Mouse (Mus musculus) gastrocnemius, postnatal 10 days (tissue): Measurements from ENCODE around the gene Prkg1. TPM values are rescaled to one million over a fixed set of nuclear protein-coding genes. Genes with fewer than 3 reads are reported as not detected.

Experiments
- DNase-seq: peaks from one replicate; pipeline ENCODE4 v3.0.0; 2021; ENCODE audit warnings: mixed read lengths
- total RNA-seq, 2 experiments: library from RNA; stranded (reverse); gene quantifications; 2 replicates each; pipeline ENCODE4 v1.2.3; 2021

Prkg1 gene
- total RNA-seq, 2 experiments from 2014 or later, result 30.5 to 38.3 TPM

DNA sequence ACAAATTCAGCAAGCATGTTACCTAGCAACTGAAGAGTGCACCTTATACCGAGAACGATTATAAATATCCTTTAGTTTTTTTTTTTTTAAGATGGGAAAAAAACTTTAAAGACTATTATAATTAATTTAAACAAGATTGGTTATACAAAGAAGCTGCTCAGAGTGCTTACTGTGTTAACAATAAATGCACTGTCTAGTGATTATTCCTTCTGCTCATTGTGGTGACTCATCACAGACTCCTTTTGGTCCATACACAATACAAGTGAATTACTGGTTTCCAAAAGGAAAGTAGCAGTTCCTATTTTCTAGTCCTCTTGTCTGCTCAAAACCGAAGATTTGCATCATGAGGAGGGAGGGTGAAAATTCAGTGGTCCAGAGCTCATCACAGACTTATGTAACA lies 618.7 kb downstream of the Prkg1 start:
- DNase-seq, result no peak

DNA sequence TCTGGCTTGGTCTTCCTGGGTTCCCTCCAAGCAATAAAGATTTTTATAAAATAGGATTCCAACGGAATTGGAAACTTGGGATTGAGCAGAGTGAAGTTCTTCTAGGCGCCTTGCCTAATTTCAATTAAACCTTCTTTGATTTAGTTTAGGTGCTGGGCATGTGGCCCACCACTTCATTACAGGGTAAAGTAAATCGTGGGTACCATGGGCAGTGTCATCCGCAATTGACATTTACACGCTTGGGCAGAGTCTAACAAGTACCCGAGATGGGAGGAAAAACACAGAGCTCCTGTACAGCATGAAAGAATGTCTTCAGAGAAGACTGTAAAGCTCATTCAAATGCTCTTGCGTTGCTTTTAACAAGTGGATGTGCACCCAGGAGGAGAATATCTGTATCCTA lies 622.9 kb downstream of the Prkg1 start:
- DNase-seq, result no peak

DNA sequence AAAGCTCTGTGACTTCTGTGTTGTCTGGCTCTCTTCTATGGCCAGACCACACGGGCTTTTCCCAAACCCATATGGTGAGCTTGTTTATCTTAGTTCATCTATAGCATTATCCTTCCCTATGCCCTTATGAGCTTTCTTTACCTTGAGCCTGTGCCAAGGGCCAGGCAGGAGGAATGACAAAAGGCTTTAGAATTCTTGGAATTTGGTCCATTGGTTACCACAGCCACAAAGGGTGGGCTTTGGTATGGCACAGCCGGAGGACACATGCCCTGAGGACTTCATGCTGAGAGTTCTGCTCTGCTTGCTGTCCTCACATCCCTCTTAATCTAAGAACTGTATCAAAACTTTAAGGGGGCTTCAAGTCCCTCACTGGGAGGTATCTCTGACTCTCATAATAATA lies 628.5 kb downstream of the Prkg1 start:
- DNase-seq, result no peak

DNA sequence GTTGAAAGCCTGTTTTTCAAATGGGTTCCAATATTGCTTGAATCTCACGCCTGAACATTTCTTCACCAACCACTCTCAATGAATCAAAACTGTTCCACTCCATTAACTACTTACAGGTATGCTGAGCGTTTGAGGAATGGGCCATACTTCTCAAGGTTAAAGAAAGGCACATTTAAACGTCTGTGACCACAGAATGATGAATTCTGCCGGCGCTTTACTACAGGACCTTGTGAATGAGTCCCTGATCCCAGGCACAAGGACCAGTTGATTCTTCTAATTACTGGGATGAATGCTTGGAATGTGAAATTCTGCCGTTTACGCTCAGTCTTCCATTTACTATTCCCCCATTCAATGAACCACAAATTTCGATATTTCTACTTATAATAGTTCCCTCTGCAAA lies 632.2 kb downstream of the Prkg1 start:
- no peak for DNase-seq

DNA sequence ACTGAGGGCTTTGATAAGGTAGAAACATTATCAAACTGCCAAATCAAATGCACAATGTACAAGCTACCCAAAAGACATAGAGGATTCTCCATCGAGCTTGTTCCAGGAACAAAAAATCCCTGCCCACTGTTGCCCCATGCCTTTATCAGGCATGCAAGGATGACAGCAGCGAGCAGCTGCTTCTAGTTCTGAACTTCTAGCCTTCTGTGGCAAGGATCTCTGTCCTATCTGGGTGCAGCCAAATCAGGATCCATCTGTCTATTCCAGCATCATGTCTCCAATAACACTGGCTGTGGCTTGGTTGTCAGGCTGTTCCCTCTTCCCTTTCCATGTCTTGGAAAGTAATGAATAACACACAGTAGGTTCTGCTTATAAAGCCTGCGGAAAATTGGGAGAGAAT lies 640.2 kb downstream of the Prkg1 start:
- DNase-seq, result no peak

DNA sequence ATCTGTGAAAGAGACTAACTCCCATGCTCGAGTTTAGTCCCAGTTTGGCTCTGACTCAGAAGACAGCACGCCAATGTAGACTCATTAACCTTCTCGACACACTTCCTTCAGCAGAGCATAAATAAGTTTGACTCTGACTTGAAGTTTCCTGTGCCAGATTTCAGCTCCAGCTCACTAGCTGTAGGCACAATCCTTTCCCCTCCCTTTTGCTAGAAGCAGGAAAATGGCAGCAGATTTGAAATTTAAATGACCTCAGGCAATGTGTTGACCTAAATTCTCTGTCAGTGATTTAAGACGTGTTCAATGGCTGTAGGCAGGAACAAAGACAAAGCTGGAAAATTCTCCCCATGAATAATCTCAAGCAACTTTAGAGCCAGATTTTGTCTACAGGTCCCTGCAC lies 650.1 kb downstream of the Prkg1 start:
- DNase-seq, result no peak

DNA sequence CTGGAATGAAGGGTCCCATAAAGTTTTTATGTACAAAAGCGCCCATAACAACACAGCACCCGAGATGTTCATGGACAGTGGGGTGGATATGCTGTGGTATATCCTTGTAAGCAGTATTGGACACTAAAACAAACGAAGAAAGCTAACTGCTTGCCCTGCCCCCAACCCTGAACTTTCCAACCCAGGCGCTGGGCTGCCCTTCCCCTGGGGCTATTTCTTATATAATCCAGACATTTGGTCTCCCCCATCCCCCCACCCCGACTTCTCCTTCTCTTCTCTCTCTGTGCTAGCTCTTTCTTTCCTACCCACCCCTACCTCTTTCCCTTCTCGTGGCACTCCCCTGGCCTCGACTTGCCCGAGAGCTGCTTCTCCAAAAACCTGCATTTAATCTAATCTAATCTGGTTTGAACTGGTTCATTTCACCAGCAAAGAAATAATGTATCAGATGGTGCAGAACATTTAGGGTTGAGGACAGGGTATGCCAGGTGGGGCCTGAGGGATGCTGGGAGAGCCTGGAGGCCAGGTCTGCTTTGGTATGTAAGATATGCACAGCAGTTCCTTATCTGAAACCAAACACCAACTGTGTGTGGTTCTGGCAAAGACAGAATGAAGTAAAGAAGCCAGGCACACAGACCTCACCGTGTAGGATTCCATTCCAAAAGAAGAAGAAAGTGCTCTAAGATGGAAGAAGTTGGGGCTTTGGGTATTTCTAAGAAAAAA lies 657.8 kb downstream of the Prkg1 start:
- no peak for DNase-seq

DNA sequence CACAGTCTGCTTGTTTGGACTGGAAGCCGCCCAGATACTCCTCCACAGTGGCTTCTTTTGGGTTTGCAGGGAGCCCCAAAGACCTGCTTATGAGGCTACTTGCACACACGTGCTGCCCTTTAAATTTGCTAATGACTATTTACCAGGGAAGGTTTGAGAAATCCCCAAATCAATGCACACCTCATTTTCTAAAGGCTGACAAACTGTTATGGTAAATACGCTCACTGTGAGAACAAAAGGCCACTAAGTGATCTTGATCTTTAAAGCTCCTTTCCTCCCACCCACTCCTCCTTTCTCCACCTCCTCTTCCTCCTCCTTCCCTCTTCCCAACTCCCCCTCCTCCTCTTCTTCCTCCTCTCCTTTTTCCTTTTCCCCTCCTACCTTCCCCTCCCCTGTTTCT lies 658.8 kb downstream of the Prkg1 start:
- DNase-seq, result no peak

DNA sequence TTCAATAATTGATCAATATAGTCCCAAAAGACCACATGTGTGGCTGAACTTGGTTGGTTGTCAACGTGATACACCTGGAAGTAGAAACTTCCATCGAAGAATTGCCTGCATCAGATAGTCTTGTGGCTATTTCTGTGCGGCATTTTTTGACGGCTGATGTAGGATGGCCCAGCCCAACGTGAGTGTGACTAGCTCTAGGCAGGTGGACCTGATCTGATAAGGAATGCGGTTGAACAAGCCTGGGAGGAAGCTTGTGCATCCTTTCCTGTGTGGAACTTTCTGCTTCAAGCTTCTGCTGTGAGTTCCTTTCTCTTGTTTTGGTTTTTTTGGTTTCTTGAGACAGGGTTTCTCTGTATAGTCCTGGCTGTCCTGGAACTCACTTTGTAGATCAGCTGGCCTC lies 660.1 kb downstream of the Prkg1 start:
- DNase-seq, result no peak

DNA sequence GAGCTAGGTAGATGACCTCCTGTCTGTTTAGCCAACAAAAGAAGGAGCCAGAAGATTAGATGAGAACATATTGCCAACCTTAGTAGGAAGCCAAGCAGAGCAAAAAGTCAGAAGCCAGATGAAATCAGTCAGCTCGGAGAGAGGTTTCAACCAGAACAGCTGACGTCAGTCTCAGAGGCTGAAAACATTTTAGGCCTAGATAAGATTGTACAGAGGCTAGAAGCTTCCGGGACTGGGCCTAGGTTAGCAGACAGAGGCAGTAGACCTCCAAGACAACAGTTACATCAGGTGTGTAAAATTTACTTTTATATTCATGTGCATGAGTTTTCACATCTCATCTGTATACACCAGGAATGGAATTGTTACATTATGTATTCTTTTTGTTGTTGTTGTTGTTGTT lies 665.5 kb downstream of the Prkg1 start:
- no peak for DNase-seq

DNA sequence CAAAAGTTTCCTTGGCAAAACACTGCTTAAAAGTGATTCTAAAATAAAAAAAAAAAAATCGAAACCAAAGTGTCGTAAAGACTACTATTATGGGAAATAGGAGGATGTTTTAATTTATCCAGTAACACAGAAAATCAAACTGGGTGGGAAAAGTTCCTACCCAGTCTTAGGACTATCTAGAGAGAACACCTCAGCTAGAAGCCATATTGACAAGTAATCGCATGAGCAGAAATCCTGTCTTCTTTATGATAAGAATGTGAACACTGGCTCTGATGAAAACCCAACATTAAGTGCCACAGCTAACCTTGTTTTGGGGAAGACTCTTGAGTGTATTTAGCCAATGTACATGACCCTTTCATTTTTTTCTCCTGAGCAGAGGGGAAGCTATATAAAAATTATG lies 667.0 kb downstream of the Prkg1 start:
- no peak for DNase-seq

DNA sequence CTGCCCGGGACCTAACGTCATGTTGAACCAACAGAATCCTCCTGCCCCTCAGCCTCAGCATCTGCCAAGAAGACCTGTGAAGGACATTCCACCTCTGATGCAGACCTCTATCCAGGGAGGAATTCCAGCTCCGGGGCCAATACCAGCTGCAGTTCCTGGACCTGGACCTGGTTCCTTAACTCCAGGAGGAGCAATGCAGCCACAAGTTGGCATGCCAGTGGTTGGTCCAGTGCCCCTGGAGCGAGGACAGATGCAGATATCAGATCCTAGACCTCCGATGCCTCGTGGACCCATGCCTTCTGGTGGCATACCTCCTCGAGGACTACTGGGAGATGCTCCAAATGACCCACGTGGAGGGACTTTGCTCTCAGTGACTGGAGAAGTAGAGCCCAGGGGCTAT lies 681.1 kb downstream of the Prkg1 start:
- peak; percentile 18 for DNase-seq

DNA sequence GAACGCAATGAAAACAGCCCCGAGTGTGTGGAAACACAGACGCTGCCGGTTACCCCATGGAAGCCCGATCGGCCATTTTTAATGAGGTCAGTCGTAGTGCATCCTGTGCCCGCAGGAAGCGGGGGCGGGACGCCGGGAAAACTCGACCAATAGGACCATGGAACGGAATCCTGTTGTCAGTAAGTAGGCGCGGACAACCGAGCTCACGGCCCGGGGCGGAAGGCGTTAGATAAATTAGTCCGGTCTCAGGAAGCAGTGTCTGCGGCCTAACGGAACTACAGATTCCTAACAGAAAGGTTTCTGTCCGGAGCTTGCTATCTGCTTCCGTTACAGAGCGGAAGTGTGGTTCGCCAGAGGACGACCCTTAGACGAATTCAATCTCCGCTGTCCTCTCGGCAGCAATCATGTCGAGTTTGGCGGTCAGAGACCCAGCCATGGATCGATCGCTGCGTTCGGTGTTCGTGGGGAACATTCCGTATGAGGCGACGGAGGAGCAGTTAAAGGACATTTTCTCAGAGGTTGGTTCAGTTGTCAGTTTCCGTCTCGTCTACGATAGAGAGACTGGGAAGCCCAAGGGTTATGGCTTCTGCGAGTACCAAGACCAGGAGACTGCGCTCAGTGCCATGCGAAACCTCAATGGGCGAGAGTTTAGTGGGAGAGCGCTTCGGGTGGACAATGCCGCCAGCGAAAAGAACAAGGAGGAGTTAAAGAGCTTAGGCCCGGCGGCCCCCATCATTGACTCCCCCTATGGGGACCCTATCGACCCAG lies 682.0 kb downstream of the Prkg1 start, which contains the start of gene Cstf2t:
Gene Cstf2t, plus strand, starts transcription at position 176 of the 768 bp plus-strand sequence.
- peak; percentile 98 for DNase-seq

DNA sequence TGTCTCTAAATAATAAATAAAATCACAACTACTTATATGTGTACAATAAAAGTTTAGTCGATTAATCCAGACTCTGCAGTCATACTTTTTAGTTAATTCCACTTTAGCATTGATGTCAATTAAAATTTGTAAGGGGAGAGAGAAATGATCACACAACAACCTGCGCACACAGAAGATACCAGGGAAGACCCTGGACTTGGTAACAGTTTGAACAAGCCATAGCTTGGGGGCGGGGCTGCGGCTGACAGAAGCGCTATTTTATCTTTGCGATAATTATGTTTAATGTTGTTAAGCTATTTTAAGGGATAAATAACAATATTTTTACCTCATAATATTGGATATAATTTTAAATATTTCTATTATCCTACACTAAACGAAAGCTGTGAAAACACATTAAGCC lies 682.6 kb downstream of the Prkg1 start:
- DNase-seq, result no peak

DNA sequence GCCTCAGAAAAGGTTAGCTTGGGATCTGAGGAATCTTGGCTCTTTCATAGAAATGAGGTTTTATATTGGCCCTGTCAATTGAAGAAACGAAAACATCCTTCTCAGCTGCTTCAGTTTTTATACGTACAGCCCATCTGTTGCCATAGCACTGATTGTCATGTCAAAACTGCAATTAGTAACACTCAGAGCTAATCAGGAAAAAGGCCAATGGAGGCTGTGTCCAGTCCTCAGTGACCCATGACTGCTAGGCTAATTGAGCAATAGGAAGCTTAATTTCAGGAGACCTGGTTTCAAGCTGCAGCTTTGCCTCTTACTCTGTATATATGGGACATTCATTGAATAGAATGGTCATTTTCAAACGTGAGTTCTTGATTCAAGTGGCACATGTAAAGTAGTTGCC lies 686.6 kb downstream of the Prkg1 start:
- no peak for DNase-seq

DNA sequence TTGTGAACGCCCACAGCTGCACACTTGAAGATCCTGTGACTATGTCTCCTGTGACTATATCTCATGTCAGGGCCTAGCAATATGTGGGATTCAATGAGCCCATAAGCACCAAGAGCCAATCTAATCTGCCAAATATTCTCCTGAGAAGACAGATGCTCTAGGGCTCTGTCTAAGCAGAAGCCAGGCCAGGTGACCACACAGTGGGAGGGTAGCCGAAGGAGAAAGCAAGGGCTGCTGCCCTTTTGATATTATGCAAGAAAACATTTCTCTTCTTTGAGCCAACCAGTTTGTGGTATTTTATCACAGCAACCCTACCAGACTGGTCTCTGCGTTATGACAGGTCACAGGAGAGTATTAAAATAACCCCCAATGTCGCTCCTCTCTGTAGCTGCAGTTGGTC lies 688.7 kb downstream of the Prkg1 start:
- no peak for DNase-seq

DNA sequence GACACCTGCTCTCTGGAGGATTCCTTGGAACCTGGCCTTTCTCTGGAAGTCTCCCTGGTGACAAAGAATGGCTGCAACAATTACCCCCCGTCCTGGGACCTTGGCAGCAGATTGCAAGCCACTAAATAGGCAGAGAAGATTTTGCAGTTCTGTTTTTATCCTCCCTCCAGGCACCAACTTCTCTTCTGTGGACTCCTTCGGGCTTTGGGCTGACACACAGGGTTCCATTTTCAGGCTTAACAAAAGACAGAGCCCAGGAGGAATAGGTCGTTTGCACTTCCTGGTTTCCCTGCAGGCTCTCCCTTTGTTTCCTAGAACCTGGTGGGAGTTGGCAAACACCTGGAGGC lies 690.1 kb downstream of the Prkg1 start:
- DNase-seq, result no peak

DNA sequence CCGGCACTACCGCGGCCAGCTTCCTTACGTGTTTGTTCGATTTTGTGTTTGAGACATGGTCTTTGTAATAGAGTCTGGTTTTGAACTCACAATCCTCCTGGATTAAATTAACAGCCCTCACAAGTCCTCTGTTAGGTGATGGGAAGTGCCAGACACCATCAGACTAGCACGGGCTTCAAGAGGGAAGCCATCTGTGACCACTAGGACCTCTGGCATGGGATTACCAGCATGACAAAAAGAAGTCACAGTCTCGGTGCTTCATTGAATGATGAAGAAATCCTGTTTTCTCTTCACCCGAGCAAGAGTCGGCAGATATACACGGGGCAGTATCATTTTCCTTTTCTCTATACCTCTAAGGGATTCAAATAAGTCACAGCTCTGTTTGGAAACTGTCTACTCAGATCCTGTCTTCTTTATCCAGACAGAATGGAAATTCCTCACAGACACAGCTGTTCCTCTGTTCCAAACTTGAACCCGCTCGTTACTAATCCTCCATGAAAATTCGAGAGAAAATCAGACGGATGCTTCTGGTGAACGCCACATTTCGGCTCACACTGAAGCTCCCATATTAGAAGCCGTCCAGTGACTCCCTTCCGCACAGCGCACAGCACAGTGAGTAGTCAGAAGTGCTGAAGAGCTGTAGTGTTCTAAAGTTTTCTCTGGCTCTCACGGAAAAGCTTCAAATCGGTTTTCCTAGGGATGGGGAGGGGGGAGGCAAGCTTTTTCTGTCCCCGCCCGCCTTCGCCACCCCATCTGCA lies 690.7 kb downstream of the Prkg1 start:
- peak; percentile 8 for DNase-seq

DNA sequence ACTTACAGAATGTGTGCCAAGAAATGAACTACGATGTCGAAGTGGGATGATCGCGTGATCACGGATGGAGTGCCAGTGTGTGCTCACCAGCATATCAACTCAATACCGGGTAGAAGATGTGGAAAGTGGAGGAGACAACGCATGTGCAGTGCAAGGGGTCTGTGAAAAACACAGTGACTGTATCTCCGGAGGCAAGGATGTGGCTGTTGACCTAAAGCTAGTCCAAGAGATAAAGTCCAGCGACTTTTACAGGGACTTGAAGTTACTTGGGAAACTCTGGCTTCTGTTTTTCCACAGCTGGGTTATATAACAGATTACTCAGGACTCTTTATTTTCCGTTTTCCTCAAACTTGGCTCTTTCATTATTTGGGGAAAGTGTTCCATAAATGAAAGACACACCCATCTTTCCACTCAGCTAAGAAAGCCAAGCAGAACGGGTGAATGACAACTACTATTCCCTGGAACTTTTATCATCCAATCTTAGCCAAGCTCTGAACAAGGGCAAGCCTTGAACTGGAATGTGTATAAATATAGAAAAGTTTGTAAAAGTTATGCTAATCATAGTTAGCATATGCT lies 699.5 kb downstream of the Prkg1 start:
- no peak for DNase-seq

DNA sequence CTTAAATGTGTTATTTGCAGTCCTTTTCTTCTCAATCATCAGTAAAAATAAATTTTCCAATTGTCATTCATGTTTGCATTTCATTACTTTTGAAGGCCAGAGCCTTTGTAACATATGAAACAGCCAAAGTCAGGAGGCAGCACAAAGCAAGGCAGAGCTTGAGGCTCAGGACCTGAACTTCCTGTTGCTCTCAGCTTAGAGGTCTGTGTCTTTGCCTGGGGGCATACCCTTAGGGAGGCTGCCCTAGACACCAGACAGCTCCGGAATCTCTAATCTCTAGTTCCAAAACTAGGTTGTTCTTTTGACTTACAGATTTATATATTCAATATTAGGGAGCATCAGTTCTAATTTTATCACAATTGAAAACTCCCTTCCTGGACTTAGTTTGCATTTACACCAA lies 700.1 kb downstream of the Prkg1 start:
- no peak for DNase-seq

DNA sequence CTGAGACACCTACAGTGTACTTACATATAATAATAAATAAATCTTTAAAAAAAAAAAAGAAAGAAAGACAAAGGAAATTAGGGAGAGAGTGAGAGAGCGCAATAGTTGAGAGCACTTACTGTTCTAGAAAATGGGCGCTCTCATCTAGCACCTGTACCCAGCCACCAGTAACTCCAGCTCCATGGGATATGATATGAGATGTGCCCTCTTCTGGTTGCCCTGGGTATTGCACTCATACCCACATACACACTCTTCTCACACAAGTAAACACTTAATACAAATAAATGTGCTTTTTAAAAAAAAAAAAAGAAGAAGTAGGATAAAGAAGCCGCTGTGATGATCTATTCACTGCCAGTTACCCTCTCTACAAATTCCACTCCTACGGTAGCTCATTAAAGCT lies 718.2 kb downstream of the Prkg1 start:
- DNase-seq, result no peak

DNA sequence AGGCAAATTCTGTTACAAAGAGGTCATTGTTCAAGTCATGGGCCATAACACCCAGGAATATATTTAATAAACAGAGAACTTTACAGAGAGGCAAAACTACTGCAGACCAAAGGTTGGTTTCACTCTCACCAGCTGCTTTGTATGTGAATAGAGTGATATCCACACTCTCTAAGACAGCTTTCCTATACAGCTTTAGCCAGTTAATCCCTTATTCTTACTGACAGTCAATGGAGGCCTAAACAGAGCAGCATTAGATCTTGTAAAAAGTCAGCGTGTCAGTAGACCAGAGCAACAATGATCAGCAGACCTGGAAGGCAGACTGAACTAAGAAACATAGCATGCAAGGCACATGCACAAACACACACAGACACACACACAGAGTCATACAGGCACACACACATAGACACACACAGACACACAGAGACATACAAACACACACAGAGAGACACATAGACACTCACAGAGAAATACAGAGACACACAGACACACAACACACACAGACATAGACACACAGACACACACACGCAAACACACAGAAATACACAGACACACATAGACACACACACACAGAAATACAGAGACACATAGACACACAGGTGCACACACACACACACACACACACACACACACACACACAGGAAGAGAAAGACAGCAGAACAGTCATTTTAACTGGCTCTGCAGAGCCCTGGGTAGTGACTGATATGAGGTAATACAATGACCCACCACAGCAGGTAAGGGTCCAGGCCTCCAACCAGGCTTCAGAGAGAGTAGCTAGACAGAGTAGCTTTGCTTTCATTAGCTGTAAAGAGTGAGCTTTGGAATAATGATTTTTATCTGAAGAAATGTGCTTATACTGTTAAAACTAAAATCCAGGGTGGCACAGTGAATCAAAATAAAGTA lies 723.6 kb downstream of the Prkg1 start:
- DNase-seq, result no peak
